Mouse (Mus musculus) spleen, postnatal 36 days (tissue): ENCODE results near the gene H3f3b.
A peak's percentile ranks its signal among the peaks of the same experiment; 100 is the strongest.

Experiments
- DNase-seq, 2 experiments: peaks; one replicate each; pipeline ENCODE4 v3.0.0; 2022; ENCODE audit warnings: low spot score in 2 of 2, mixed read lengths in 1 of 2

Gene H3f3b

DNA sequence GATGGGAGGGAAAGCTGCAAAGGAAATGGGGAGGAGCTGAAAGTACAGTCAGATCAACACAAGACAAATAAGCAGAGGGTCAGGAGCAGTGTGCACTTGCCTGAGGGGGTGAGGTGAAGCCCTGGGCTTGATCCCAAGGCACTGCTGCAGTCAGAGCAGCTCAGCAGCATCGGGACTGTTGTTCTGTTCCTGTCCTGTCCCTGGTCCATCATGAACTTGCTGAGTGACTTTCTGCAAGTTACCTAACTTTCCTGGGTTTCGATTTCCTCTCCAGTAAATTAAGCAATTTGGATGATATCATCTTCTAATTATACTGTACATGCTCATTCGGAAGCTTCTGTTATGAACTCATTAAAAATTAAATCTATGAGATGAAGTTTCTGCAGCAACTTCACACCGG lies at the start of gene H3f3b:
Gene H3f3b (minus strand): TSS at position 207 of the 400 bp plus-strand sequence.
- DNase-seq = no peak

DNA sequence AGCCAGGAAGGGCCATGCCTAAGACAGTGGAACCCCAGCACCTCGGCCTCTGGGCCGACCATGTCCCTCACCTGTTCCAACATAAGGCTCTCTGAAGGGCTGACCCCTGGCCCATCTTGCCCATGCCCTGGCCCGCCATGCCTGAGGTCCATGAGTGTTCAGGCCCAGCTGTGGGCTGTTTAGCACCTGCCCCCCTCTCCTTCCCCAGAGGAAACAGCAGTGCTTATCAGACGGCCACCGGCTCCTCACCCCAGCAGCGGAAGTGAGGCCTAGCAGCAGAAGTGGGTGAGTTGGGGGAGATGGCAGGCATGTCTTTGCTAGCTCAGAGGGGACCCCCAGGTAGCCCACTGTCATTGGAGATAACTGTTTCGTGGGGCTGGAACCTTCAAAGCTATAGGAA lies 49.1 kb upstream of the H3f3b start:
- DNase-seq = peak; percentile 68 to 72

DNA sequence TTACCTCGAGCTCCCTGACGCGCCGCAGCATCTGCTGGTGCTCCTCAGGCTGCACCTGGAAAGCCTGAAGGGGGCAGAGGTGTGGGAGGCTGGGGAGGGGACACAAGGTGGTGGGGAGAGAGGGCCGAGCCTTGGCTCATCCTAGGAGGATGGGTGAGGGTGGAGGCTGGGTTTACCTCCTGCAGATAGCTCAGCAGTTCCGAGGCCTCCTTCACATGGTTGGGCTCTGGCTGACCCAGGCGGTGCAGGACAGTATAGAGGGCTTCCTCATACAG lies 48.4 kb upstream of the H3f3b start:
- DNase-seq = no peak

DNA sequence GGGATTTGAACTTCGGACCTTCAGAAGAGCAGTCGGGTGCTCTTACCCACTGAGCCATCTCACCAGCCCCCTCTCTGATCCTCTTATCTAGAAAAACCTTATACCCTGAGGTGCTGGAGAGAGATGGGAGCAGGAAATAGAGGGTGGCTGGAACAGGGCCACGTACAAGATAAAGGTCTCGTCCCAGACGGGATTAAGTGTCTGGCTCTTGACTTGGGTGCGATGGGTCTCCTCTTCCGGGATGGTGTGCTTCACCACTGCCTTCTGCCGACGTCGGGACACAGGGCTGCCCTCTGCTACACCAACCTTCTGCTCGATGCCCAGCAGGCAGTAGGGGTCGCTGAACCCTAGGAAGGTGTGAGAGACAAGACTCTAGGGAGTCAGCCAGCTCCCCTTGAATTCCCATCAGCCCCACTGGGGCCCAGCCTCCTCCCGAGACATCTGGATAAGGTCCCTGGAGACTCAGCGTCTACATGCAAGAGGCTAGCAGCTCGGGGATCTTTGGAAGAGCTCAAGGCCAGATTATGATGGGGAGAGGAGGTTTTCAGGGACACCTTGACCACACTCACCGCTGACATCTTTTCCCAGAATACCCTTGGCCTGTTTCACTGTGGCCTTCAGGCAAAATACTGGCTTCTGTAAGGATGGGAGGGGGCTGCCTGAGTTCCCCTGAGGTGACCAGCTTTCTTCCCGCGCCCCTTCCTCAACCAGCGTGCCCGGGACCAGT lies 47.9 kb upstream of the H3f3b start:
- no peak for DNase-seq

DNA sequence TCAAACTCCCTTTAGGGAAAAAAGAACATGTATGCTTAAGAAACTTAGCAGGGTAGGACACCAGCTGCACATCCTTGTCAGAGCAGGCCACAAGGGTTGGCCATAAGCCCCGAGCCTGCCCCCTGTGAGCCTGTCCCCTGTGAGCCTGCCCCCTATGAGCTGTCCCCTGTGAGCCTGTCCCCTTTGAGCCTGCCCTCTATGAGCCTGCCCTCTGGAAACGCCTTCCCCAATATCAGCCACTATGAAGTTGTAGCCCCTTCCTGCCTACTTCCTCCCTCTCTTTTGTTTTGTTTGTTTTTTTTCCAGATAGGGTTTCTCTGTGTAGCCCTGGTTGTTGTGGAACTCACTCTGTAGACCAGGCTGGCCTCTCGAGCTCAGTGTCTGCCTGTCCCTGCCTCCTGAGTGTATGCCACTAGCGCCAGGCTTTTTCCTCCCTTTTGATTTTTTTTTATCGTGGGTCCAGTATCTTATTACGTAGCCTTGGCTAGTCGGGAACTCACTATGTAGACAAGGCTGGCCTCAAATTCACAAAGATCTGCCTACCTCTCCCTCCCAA lies 46.8 kb upstream of the H3f3b start:
- DNase-seq = no peak

DNA sequence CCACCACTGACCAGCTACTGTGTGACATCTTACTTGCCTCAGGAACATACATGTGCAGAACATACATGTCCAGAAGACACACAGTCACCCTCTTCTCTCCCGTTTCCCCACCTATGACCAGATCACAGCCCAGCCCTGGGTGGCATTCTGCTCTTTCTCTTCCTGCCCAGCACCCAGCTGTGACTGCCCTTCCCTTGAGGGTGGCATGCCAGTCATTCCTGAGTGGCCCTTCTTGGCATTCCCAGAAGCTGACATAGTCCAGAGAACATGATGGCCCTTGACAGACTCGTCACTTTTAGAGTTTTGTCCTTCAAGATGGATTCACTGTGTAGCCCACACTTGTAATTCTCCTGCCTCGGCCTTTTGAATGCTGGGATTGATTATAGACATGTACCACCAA lies 44.8 kb upstream of the H3f3b start:
- DNase-seq = no peak

DNA sequence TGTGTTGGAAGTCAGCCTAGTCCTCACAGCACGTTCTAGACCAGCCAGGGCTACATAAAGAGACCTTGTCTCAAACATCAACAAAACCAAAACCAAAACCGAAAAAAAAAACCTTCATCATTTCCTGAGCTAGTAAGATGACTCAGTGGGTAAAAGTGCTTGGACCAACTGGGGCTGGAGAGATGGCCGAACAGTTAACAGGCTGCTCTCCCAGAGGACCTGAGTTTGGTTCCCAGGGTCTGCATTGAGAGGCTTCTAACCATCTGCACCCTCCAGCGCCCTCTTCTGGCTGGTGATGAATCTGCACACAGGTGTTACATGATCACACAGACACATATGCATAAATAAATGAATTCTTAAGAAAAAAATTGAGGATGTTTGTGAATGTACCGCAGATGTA lies 43.7 kb upstream of the H3f3b start:
- DNase-seq = peak in 1 of 2 experiments; percentile 43

DNA sequence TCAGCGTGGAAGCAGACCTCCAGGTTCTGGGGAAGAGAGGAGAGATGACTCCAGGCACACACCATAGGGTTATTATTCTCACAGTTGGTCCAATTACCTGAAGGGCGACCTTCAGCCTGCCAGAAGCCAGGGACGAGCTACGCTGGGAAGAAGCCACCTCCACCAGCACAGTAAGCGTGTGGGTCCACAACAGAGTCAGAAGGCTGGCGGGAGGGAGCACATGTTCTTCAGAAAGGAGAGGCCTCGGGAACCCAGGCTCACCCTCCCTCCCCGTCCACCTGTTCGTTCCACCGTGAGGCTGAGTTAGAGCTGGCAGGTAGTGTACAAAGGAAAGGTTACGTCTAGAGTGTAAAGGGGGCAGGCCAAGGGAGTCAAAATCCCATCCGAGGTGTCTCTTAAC lies 37.6 kb upstream of the H3f3b start:
- DNase-seq = no peak

DNA sequence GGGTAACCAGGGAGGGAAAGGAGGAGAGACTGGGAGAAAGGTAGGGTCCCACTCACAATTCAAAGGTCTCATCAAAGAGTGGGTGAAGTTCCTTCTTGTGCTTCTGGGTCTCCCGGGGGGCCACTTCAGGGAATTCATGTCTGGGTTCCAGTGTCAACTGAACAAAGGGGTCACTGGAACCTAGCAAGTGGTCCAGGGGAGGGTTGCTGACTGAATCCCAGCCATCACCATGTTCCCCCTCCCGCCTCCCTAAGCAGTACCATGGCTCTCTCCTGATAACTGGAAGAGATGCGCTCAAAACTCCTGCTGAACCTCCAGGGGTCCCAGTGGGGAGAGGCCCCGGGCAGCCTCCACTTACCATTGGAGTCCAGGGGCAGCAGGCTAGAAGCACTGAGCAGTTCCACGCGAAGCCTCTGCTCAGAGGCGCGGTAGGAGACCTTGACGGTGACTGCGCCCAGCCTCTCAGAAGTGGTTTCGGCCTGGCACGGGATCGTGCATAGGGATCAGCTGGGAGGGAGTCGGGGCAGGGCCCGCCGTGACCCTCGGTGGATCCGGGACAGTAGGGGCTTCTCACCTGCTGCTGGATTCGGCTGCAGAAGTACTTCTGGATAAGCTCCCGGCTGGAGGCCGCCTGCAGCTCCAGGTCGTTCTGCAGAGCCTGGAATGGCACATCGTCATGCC lies 36.6 kb upstream of the H3f3b start:
- no peak for DNase-seq

DNA sequence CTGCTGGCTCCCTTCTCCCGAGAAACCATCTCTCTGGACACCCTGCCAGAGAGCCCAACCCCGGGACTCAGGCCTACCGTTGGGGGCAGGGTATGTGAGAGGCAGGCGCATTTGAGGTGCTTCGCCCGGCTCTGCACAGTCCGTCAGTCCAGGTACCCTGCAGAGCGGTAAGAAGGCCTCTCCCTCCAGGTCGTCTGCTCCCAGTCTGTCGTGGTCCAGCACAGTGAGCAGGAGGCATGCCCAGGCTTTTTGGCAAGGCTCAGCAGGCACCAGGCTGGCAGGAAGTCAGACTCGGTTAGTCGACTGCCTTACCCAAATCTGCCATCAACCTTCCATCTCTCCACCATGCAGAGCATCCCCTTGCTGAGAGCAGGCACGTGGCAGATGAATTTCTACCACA lies 35.8 kb upstream of the H3f3b start:
- DNase-seq = no peak

DNA sequence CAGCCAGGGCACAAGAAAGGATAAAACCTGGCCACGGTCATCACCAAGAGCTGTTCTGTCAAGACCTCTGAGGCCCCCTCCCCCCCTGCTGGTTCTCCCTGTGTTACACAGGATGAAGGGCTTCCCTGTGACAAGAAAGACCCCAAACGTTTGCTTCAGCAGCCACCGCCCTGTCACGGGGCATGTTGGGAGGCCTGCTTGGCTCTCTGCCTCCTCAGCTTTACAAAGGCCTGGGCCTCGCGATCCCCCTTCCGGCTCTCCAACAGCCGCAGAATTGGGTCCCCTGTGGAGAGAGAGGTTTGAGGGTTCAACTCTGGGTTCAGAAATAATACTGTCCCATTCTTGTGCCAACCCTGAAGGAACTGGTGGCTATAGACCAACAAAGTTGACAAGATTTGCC lies 34.8 kb upstream of the H3f3b start:
- no peak for DNase-seq

DNA sequence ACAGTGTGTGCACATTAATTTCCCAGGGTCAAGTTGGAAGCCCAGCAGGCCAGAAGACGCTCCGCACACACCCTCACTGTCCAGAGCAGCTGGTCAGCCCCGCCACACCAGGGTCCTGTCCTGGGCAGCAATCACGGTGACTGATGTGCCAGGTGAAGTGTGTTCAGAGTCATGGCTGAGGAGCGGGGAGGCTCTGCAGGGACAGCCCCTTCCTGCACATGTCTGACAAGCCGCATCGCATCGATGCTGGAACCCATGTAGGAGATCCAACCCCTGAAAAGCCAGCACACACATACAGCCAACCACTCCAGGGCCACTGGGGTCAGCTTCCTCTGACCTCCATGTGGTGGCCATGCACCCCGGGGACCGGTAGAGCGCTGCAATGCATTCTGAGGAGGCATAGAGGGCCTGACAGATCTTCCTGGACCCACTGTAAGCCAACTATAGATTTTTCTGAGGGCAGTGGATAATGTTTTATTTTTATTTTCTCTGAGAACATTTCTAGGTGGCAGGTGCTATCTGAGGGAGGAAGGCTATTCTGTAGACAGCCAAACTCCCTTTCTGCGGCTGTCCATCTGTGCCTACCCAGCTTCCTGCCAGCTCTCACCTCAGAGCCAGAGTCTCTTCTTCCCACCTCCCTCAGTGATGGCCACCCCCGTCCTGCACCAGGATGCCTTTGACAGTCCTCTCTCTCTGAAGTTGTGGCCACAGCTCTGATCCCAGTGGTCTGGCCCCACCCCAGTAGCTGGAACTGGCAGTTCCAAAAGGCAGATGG lies 34.1 kb upstream of the H3f3b start:
- no peak for DNase-seq

DNA sequence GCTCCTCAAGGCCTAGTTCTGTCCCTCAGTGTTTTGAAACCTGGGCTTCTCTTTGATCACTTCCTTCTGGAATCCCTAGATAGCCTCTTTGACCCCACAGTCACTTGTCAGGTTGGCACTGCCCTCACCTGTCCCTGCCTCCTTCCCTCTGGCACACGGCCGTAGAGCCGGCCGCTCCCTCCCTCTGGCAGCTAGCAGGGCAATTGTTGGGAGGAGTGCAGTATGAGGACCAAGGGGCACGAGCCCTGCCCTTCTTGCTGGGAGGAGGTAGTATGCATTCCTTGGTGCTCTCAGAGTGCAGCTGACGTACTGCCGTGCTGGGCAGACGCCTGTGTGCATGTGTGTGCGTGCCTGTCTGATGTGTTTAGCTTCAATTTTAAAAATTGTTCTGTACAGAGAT lies 32.8 kb upstream of the H3f3b start:
- DNase-seq = no peak

DNA sequence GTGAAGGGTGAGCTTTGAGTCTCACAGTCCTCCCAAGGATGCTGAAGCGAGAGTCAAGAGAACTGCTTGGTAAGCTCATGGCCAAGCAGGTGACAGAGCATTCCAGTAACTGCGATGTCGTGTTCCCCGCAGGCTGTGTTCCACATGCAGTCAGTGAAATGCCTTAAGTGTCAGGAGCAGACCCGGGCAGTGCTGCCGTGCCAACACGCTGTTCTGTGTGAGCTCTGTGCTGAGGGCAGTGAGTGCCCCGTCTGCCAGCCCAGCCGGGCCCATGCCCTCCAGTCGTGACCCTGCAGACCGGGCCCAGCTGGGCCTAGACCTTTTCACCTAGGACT lies 31.9 kb upstream of the H3f3b start:
- DNase-seq = no peak

DNA sequence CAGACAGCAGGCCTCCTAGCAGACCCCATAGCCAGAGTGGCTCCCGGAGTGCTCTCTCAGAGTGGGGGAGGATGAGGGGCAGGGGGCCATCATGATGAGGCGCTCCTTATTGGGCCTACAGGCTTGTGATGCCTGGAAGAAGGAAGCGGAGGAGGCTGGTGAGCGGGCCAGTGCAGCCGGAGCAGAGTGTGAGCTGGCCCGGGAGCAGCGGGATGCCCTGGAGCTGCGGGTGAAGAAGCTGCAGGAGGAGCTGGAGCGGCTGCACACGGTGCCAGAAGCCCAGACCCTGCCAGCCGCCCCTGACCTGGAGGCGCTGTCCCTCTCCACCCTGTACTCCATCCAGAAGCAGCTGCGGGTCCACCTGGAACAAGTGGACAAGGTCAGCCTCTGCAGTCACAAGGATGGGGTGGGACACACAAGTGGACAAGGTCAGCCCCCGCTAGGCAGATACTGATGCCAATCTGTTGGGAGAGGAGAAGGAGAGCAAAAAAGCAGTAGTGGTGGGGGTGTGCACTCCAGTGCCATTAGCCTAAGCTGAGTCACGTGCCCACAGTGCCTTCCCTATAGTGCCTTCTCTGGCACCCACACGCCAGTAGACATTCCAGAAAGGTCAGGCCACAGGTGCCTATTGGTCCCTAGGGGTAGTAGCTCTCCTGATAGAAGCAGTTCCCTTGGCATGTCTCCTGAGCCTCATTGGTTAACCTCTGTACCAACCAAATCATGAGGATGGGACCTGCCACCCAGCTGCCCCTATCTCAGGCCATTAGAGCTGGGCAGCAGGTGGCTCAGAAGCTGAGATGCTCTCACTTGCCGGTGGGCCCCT lies 31.3 kb upstream of the H3f3b start:
- DNase-seq = no peak

DNA sequence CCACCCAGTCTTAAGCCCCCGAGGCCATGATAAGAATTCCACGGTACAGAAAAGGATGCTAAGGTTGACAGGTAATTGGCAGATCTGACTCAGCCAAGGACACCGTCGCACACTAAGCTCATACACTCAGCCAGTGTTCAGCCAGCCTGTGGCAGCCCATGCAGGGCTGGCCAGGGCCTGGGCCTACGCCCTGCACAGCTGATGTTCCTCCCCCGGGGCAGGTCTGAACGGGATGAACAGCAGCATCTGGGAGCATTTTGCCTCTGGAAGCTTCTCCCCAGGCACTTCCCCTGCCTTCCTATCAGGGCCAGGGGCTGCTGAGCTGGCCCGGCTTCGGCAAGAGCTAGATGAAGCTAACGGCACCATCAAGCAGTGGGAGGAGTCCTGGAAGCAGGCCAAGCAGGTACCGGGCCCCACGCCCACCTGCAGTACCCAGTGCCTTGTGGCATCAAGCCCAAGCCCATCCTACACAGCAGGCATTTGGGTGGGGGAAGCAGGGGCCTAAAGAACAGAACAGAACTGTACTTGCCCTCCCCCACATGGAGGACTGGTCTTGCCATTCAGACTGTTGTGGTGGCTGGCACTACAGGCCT lies 30.4 kb upstream of the H3f3b start:
- DNase-seq = no peak

DNA sequence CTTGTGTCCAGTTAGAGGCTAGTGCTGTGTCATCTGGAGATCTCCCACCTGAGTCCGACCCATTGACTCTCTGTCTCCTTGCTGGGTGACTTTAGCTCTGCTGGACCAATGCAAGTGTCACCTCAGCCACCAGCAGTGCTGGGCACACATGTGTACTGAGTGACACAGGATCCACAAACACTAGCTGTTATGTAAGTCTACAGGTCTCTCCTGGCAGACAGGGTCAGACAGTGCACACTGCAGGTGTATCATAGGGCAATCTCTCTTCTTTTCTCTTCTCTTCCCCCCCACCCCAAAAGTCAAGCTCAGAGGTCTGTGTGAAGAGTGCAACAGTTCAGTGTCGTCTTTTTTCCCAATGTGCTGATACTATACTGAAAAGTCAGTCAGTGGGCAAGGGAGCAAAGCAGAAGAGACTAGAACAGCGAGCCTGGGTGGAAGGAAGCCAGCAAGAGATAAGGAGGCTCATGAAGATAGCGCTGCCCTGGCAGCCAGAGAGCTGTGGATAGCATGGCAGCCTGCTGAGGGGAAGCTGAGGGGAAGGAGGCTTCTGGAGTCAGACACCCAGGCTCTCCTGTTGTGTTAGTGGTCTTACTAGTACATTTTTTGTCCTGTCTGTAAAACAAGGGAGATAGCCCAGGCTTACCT lies 29.6 kb upstream of the H3f3b start:
- no peak for DNase-seq

DNA sequence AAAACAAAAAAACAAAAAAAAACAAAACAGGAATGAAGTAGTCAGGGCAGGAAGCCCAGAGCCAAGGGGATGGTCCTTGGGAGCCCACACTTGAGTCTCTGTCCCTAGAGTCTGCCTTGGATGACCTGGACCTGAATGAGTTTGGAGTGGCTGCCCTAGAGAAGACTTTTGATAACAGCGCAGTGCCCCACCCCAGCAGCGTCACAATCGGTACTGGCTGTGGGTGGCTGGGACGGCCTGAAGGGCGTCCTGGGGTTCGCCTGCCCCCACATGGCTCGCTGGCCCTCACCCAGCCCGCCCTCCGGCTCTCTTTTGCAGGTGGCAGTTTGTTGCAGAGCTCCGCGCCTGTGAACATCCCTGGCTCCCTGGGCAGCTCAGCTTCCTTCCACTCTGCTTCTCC lies 28.1 kb upstream of the H3f3b start:
- DNase-seq = no peak

DNA sequence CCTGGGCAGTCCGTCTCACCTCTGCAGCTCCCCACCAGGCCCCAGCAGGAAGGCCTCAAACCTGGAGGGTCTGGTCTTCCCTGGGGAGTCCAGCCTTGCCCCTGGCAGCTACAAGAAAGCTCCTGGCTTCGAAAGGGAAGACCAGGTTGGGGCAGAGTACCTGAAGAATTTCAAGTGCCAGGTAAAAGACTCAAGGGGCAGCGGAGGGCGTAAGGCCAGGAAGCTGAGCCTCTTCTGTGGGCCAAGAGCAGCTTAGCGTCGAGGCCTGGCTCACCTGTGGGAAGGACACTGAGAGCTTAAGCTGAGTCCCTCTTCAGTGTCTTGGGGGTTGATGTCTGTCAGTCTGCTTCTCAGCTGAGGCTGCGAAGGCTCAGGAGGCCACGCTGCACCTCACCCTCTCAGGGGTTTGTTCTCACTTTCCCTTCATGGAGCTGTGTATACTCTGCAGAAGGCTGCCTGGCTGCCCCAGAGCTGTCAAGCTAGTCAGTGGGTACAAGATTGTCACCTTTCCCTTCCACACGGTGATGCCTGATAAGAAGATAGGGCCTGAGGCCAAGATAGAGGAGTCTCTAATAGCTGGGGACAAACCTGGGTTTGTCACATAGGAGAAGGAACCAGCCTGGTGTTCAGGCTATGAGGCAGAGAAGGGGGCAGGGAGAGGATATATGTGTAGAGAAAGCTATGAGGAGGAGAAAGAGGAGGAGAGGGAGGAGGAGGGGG lies 25.9 kb upstream of the H3f3b start:
- no peak for DNase-seq

DNA sequence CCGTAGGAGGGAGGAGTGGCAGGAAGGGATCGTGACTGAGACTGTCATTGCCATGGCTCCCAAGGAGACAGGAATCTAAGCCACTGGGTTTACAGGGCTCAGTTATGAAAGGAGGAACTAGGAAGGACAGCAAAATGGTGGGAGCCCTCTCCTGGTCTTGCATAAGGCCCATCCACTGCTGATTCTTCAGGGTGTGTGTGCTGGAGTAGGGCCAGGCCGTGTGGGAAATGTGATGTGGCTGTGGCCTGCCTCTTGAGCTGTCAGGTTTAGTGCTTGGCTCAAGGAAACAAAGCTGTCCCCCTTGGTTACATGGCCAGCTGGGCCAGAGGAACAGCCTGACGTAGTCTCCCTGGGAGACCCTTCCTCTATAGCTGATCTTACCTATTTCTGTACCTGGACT lies 22.4 kb upstream of the H3f3b start:
- DNase-seq = no peak

DNA sequence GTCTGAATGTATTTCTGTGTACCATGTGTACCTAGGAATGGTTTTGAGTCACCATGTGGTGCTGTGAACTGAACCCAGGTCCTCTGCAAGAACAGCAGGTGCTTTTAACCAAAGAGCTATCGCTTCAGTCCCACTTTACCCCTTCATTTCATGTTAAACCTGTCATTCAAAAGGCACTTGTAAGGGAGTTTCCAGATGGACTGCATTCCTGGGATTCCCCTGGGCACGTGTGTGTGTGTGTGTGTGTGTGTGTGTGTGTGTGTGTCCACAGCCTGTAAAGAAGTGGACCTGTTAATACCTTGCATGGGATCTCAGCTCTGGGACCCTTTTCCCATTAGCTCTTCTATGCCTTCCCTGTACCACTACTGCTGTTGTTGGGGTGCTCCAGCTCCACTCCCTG lies 21.8 kb upstream of the H3f3b start:
- no peak for DNase-seq
